Mouse (Mus musculus): Measurements from ENCODE around the gene Tmem167b.
"Not testable (repeated sequence)": the region's sequence is repeated elsewhere in the genome, so short reads cannot be mapped to it uniquely, and the experiment has no call there.

Gene Tmem167b

GRCm38 (mm10) chr3:108562133-108562730, at the start of gene Tmem167b:
Tmem167b (minus strand) TSS chr3:108562466.
- DNase-seq (ENCODE audit: low read depth): peak; percentile 99

- peak; percentile 24 for DNase-seq (ENCODE audit: low read depth)
Observed at GRCm38 (mm10) chr3:108608906-108609305, 46.6 kb upstream of the Tmem167b start.

- DNase-seq (ENCODE audit: low read depth): no peak
Observed at GRCm38 (mm10) chr3:108591530-108592522, 29.6 kb upstream of the Tmem167b start.

GRCm38 (mm10) chr3:108590786-108591529, 28.7 kb upstream of the Tmem167b start, which contains the start of gene Wdr47:
Wdr47 (plus strand) TSS chr3:108591279.
- DNase-seq (ENCODE audit: low read depth): peak; percentile 96

GRCm38 (mm10) chr3:108588446-108588845, 26.2 kb upstream of the Tmem167b start:
- DNase-seq (ENCODE audit: low read depth): no peak

- DNase-seq (ENCODE audit: low read depth): no peak
Observed at GRCm38 (mm10) chr3:108584580-108584979, 22.3 kb upstream of the Tmem167b start.

- peak; percentile 12 for DNase-seq (ENCODE audit: low read depth)
Observed at GRCm38 (mm10) chr3:108574018-108574417, 11.8 kb upstream of the Tmem167b start.

GRCm38 (mm10) chr3:108572309-108573010, 10.2 kb upstream of the Tmem167b start:
- peak; percentile 31 for DNase-seq (ENCODE audit: low read depth)

- peak; percentile 99 for DNase-seq (ENCODE audit: low read depth)
Observed at GRCm38 (mm10) chr3:108571443-108572294, 9.4 kb upstream of the Tmem167b start, which contains the start of gene Taf13. Taf13 (plus strand) TSS chr3:108571698.

GRCm38 (mm10) chr3:108570813-108571212, 8.5 kb upstream of the Tmem167b start:
- no peak for DNase-seq (ENCODE audit: low read depth)

- not testable (repeated sequence) for DNase-seq (ENCODE audit: low read depth)
Observed at GRCm38 (mm10) chr3:108569636-108570035, 7.4 kb upstream of the Tmem167b start.

- peak; percentile 52 for DNase-seq (ENCODE audit: low read depth)
Observed at GRCm38 (mm10) chr3:108567990-108568877, 6.0 kb upstream of the Tmem167b start.

GRCm38 (mm10) chr3:108563309-108563708, 1.0 kb upstream of the Tmem167b start:
- peak; percentile 95 for DNase-seq (ENCODE audit: low read depth)

- DNase-seq (ENCODE audit: low read depth): no peak
Observed at GRCm38 (mm10) chr3:108562777-108563271, 558 bp upstream of the Tmem167b start.

GRCm38 (mm10) chr3:108557888-108558287, 4.4 kb downstream of the Tmem167b start:
- peak; percentile 29 for DNase-seq (ENCODE audit: low read depth)

- peak; percentile 99 for DNase-seq (ENCODE audit: low read depth)
Observed at GRCm38 (mm10) chr3:108554587-108555312, 7.5 kb downstream of the Tmem167b start.

- DNase-seq (ENCODE audit: low read depth): peak; percentile 66
Observed at GRCm38 (mm10) chr3:108554111-108554561, 8.1 kb downstream of the Tmem167b start.

- DNase-seq (ENCODE audit: low read depth): no peak
Observed at GRCm38 (mm10) chr3:108542299-108542698, 20.0 kb downstream of the Tmem167b start.
